Mouse (Mus musculus): Measurements from ENCODE around the gene Col25a1.

The Col25a1 gene

GRCm38 (mm10) chr3:130161323-130161917 is 30.1 kb downstream of the Col25a1 start:
- no peak for DNase-seq (ENCODE audit: low read depth)

GRCm38 (mm10) chr3:130166875-130167274 is 35.6 kb downstream of the Col25a1 start:
- DNase-seq (ENCODE audit: low read depth) = no peak

- DNase-seq (ENCODE audit: low read depth) = no peak
Measured at GRCm38 (mm10) chr3:130172764-130173163, 41.5 kb downstream of the Col25a1 start.

GRCm38 (mm10) chr3:130180181-130180940 is 49.1 kb downstream of the Col25a1 start:
- DNase-seq (ENCODE audit: low read depth) = no peak

GRCm38 (mm10) chr3:130180964-130181590 is 49.8 kb downstream of the Col25a1 start:
- no peak for DNase-seq (ENCODE audit: low read depth)

- no peak for DNase-seq (ENCODE audit: low read depth)
Measured at GRCm38 (mm10) chr3:130181591-130181980, 50.3 kb downstream of the Col25a1 start.

GRCm38 (mm10) chr3:130182450-130182849 is 51.1 kb downstream of the Col25a1 start:
- no peak for DNase-seq (ENCODE audit: low read depth)

GRCm38 (mm10) chr3:130185111-130185510 is 53.8 kb downstream of the Col25a1 start:
- DNase-seq (ENCODE audit: low read depth) = peak; percentile 23

- DNase-seq (ENCODE audit: low read depth) = no peak
Measured at GRCm38 (mm10) chr3:130187588-130187987, 56.3 kb downstream of the Col25a1 start.

- no peak for DNase-seq (ENCODE audit: low read depth)
Measured at GRCm38 (mm10) chr3:130193450-130193849, 62.1 kb downstream of the Col25a1 start.

GRCm38 (mm10) chr3:130214631-130215030 is 83.3 kb downstream of the Col25a1 start:
- no peak for DNase-seq (ENCODE audit: low read depth)

- no peak for DNase-seq (ENCODE audit: low read depth)
Measured at GRCm38 (mm10) chr3:130216141-130216540, 84.8 kb downstream of the Col25a1 start.

- DNase-seq (ENCODE audit: low read depth) = no peak
Measured at GRCm38 (mm10) chr3:130216646-130217045, 85.3 kb downstream of the Col25a1 start.

GRCm38 (mm10) chr3:130217705-130218104 is 86.4 kb downstream of the Col25a1 start:
- no peak for DNase-seq (ENCODE audit: low read depth)

- DNase-seq (ENCODE audit: low read depth) = peak; percentile 74
Measured at GRCm38 (mm10) chr3:130218232-130218728, 87.0 kb downstream of the Col25a1 start.

- no peak for DNase-seq (ENCODE audit: low read depth)
Measured at GRCm38 (mm10) chr3:130220811-130221210, 89.5 kb downstream of the Col25a1 start.

GRCm38 (mm10) chr3:130228186-130228585 is 96.9 kb downstream of the Col25a1 start:
- no peak for DNase-seq (ENCODE audit: low read depth)

GRCm38 (mm10) chr3:130232944-130233343 is 101.6 kb downstream of the Col25a1 start:
- no peak for DNase-seq (ENCODE audit: low read depth)

GRCm38 (mm10) chr3:130235233-130235632 is 103.9 kb downstream of the Col25a1 start:
- no peak for DNase-seq (ENCODE audit: low read depth)

- DNase-seq (ENCODE audit: low read depth) = no peak
Measured at GRCm38 (mm10) chr3:130236129-130236528, 104.8 kb downstream of the Col25a1 start.

- no peak for DNase-seq (ENCODE audit: low read depth)
Measured at GRCm38 (mm10) chr3:130237852-130238251, 106.6 kb downstream of the Col25a1 start.

- DNase-seq (ENCODE audit: low read depth) = no peak
Measured at GRCm38 (mm10) chr3:130241924-130242323, 110.6 kb downstream of the Col25a1 start.

Data from 416B (cell line).